Mouse (Mus musculus) heart, embryonic 14.5 days (tissue): ENCODE measurements around the gene Gtf3a. TPM values are rescaled to one million over a fixed set of nuclear protein-coding genes. Genes with fewer than 3 reads are reported as not detected.
"Not testable (repeated sequence)": the region's sequence is repeated elsewhere in the genome, so short reads cannot be mapped to it uniquely, and the experiment has no call there.

ENCODE experiments used
- ATAC-seq: fragments of 200-750 bp; cut with Nextera tagmentation; 2 replicates; pipeline ENCODE4 v1.8.0; 2017; ENCODE audit warnings: low read depth, moderate TSS enrichment; ENCODE audit not compliant: insufficient number of reproducible peaks, insufficient read depth, low FRiP score
- H3K27ac ChIP-seq, 2 experiments: fragments of 200-500 bp in 1 of 2; fragments of 300-500 bp in 1 of 2; sonication (generic) in 1 of 2; replicated peaks in 1 of 2; 2 replicates each; pipeline ENCODE4 v1.5.1; 2012 to 2014; ENCODE audit warnings: low read depth in 2 of 2, low read length in 2 of 2, control low read depth in 1 of 2, mild to moderate bottlenecking in 1 of 2, mixed read lengths in 1 of 2; ENCODE audit not compliant: control insufficient read depth in 1 of 2, insufficient read depth in 1 of 2
- H3K27me3 ChIP-seq: fragments of 300-500 bp; sonication (generic); 2 replicates; pipeline ENCODE4 v1.6.1; 2014; ENCODE audit warnings: mild to moderate bottlenecking, low read length, control low read depth; ENCODE audit not compliant: control insufficient read depth, insufficient read depth
- H3K36me3 ChIP-seq: fragments of 300-500 bp; sonication (generic); 2 replicates; pipeline ENCODE4 v1.6.1; 2014; ENCODE audit warnings: mild to moderate bottlenecking, control low read depth, low read length, mixed read lengths; ENCODE audit not compliant: control insufficient read depth, insufficient read depth
- H3K4me1 ChIP-seq, 2 experiments: fragments of 200-500 bp in 1 of 2; fragments of 300-500 bp in 1 of 2; sonication (generic) in 1 of 2; 2 replicates each; pipeline ENCODE4 v1.6.1; 2012 to 2014; ENCODE audit warnings: low read length in 2 of 2, control low read depth in 1 of 2, mixed read lengths in 1 of 2; ENCODE audit not compliant: control insufficient read depth in 2 of 2, insufficient read depth in 2 of 2
- H3K4me2 ChIP-seq: fragments of 300-500 bp; sonication (generic); 2 replicates; pipeline ENCODE4 v1.6.1; 2014; ENCODE audit warnings: mild to moderate bottlenecking, low read length
- H3K4me3 ChIP-seq, 2 experiments: fragments of 200-500 bp in 1 of 2; fragments of 300-500 bp in 1 of 2; sonication (generic) in 1 of 2; 2 replicates each; pipeline ENCODE4 v1.5.1; 2012 to 2014; ENCODE audit warnings: low read length in 2 of 2, mild to moderate bottlenecking in 2 of 2, control low read depth in 1 of 2, low read depth in 1 of 2, moderate library complexity in 1 of 2; ENCODE audit not compliant: control insufficient read depth in 1 of 2, insufficient read depth in 1 of 2
- H3K9ac ChIP-seq: fragments of 300-500 bp; sonication (generic); 2 replicates; pipeline ENCODE4 v1.6.1; 2014; ENCODE audit warnings: mild to moderate bottlenecking, low read length
- H3K9me3 ChIP-seq: fragments of 300-500 bp; sonication (generic); 2 replicates; pipeline ENCODE4 v1.6.1; 2016; ENCODE audit warnings: low read length, control low read depth; ENCODE audit not compliant: control insufficient read depth
- WGBS: fragments of 180-500 bp; shearing (Covaris S2); extraction: QIAGEN DNeasy Blood & Tissue Kit; methylation state at CpG from one replicate; pipeline ENCODE4 v1.1.7; 2014; 5-methylcytosine and 5-hydroxymethylcytosine counted together
- polyA plus RNA-seq: library from polyadenylated mRNA; unstranded; fragments of >200 nt; fragmentation: Nextera tagmentation; extraction: Ambion mirVana; gene quantifications from 2 replicates; pipeline ENCODE4 v1.2.1, GENCODE M21; 2014

Gene Gtf3a
- polyA plus RNA-seq, 1 experiment from 2014 or later: 75.4 TPM

DNA sequence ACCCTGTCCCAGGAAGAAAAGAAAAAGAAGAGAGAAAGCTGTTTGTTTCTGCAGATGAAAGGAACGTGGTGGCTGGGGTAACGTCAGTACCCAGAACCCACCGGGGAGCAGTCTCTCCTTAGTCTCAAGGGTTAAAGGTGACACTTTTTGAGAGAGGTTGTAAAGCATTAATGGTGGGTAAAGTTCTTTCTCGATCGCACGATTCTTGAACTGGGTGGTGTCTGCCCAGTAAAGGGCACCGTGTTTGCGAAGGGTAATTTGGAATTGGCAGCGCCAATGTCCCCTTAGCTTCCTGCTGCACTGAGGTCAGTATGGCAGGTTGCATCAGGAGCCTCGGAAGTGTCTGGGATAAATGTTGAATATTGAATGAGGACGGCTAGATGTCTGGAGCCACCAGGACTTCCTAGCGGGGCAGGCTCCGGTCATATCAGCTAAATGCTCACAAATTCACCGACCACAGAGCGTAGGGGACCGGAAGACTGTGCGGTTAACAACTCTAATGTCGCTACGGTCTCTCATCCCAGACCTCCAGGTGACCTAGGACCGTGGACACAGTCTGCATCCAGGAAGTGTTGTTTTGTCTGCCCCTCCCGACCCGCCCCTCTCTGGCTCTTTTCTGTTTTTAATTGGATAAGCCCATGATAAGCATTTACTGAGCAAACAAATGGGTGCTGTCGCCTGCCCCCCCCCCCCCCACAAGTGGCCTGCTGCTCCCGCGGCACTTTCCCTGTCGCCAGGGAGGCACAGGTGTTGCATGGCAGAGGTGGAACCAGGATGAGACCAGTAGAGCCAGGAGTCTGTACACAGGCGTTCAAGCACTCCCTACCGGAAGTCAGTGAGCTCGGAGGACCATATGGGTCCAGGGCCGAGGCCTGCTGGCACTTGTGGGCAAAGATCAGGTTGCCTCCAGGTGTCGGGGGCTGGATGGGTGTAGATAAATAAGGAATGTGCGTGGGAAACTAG, 10.6 kb upstream of the Gtf3a start:
- Histone ChIP-seq H3K27ac (no peak overlapping the region), H3K9me3 (0 out of 2 replicates have a peak, but pooled peaks cover 2% of the 10 kb centered on the region), H3K9ac (no peak overlapping the region), H3K4me1 (no peaks in the 10 kb centered on the region), H3K4me3 (no peak overlapping the region), H3K27me3 (no peaks in the 10 kb centered on the region), H3K4me2 (no peak overlapping the region), H3K36me3 (no peaks in the 10 kb centered on the region)
- no peak for ATAC-seq
- 77% methylated on average over 32 of the region's 32 CpGs for WGBS

- no peak overlapping the region for H3K9ac ChIP-seq
- no peak overlapping the region for H3K4me2 ChIP-seq
- H3K27me3 ChIP-seq: no peaks in the 10 kb centered on the region
- ATAC-seq: no peak
- WGBS: 80% methylated on average over 16 of the region's 16 CpGs
- H3K4me3 ChIP-seq: no peak overlapping the region
- H3K27ac ChIP-seq: no peak overlapping the region
- H3K4me1 ChIP-seq: no peaks in the 10 kb centered on the region
- no peaks in the 10 kb centered on the region for H3K36me3 ChIP-seq
- 0 out of 2 replicates have a peak, but pooled peaks cover 2% of the 10 kb centered on the region for H3K9me3 ChIP-seq
Measured at GRCm38 (mm10) chr5:146939109-146939796, 9.2 kb upstream of the Gtf3a start.

- no peaks in the 10 kb centered on the region for H3K36me3 ChIP-seq
- H3K4me1 ChIP-seq: no peaks in the 10 kb centered on the region
- no peak overlapping the region for H3K27ac ChIP-seq
- ATAC-seq: no peak
- H3K4me2 ChIP-seq: no peak overlapping the region
- no peaks in the 10 kb centered on the region for H3K27me3 ChIP-seq
- 27% methylated on average over 7 of the region's 7 CpGs for WGBS
- no peak overlapping the region for H3K9ac ChIP-seq
- H3K4me3 ChIP-seq: no peak overlapping the region
- peaks cover 7% of the 10 kb centered on the region; the same call in 1 of the 2 replicates for H3K9me3 ChIP-seq
Measured at GRCm38 (mm10) chr5:146940219-146940618, 8.2 kb upstream of the Gtf3a start.

DNA sequence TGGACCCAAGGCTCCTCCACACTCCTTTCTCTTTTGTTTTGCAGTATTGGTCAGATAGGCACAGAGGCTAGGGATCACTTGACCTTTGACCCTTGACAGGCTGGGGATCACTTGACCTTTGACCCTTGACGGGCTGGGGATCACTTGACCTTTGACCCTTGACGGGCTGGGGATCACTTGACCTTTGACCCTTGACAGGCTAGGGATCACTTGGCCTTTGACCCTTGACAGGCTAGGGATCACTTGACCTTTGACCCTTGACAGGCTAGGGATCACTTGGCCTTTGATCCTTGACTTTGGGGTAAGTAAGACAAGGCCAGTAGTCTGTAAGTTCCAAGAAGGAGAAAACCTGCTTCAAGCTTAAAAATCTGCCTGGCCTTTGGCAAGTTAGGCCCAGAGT, 6.5 kb upstream of the Gtf3a start:
- ATAC-seq, H3K27me3 ChIP-seq, H3K9ac ChIP-seq, H3K36me3 ChIP-seq, H3K4me1 ChIP-seq, H3K27ac ChIP-seq, H3K4me3 ChIP-seq, H3K4me2 ChIP-seq, H3K9me3 ChIP-seq: not testable (repeated sequence)
- WGBS: 46% methylated on average over 2 of the region's 2 CpGs

DNA sequence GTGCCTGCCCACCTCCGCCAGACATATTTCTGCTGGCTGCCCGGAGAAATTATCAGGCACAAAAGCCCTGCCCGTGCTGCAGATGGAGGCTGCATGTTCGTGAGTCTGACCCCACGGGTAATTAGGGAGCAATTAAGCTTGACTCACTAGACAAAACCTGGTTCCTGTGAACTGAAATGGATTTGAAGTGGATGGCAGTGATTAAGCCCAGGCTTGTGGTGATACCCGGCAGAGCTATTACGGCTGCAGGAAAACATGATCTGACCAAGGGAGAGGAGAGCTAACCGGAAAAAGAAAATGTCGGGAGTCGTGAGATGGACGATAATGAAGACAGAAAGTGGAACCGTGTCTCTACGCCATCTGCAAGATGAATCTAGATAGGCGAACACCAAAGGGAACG, 5.5 kb upstream of the Gtf3a start:
- Histone ChIP-seq H3K9ac (no peak overlapping the region), H3K36me3 (no peaks in the 10 kb centered on the region), H3K4me3 (no peak overlapping the region), H3K27me3 (no peaks in the 10 kb centered on the region), H3K27ac (no peak overlapping the region), H3K9me3 (peaks cover 7% of the 10 kb centered on the region; the same call in 1 of the 2 replicates), H3K4me1 (no peaks in the 10 kb centered on the region), H3K4me2 (no peak overlapping the region)
- ATAC-seq: no peak
- WGBS: 76% methylated on average over 15 of the region's 15 CpGs

DNA sequence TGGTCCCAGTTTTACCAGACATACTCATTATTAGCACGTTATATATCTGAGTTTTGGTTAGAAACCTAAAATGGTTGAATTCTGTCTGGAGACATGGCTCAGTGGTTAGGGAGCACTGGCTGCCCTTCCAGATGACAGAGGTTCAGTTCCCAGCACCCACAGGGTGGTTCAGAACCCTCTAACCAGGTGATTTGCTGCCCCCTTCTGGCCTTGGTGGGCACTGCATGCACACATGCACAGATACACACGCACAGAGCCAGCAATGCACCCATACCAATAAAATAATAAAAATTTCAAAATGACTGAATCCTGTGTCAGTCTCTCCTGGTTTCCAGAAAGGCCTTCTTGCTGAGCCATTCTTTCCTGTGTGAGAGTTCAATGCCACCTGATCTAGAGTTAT, 3.9 kb upstream of the Gtf3a start:
- 94% methylated on average over 2 of the region's 2 CpGs for WGBS
- H3K36me3 ChIP-seq: no peaks in the 10 kb centered on the region
- H3K9me3 ChIP-seq: peaks cover 5% of the 10 kb centered on the region; the same call in 1 of the 2 replicates
- H3K4me3 ChIP-seq: no peak overlapping the region
- peaks cover 3 to 6% of the 10 kb centered on the region in 2 experiments for H3K4me1 ChIP-seq
- no peak overlapping the region for H3K27ac ChIP-seq
- H3K9ac ChIP-seq: no peak overlapping the region
- H3K27me3 ChIP-seq: no peaks in the 10 kb centered on the region
- no peak for ATAC-seq
- H3K4me2 ChIP-seq: no peak overlapping the region

GRCm38 (mm10) chr5:146946682-146947081, 1.8 kb upstream of the Gtf3a start:
- 85% methylated on average over 9 of the region's 9 CpGs for WGBS
- ATAC-seq: no peak
- Histone ChIP-seq H3K9ac (no peak overlapping the region), H3K4me2 (no peak overlapping the region), H3K4me1 (peaks cover 3 to 10% of the 10 kb centered on the region in 2 experiments), H3K9me3 (peaks cover 5% of the 10 kb centered on the region; the same call in 1 of the 2 replicates), H3K4me3 (no peak overlapping the region), H3K36me3 (peaks cover 12% of the 10 kb centered on the region), H3K27ac (no peak overlapping the region), H3K27me3 (no peaks in the 10 kb centered on the region)
